Mouse (Mus musculus): ENCODE measurements around the gene Ube2e3. TPM values are rescaled to one million over a fixed set of nuclear protein-coding genes. Genes with fewer than 3 reads are reported as not detected.

Gene Ube2e3
- 31.7 to 38.2 TPM (median 35.4 TPM) in 4 replicates for total RNA-seq (2023)

GRCm38 (mm10) chr2:78867726-78868510 lies at the start of gene Ube2e3:
Ube2e3 (plus strand) TSS chr2:78868124.

